24 mouse cellular contexts compared by ENCODE assay signal in the genomic region with DNA sequence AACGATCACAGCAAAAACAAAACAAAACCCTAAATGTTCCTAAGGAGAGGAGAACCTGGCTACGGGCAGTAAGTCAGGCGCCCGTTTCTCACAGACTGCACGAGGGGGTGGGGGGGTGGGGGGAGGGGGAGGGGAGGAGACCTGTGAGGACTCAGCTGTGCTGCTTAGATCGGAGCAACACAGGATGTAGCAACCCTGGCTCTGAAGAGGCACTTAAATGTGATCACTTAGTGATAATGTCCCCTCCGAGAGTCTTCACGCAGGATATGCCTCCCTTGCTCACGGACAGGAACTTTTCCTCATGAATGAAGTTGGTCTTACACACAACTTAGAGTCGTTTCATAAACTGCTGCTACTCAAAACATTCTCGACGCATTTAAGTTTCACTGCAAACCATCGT. TPM values are rescaled to one million over a fixed set of nuclear protein-coding genes. Genes with fewer than 3 reads are reported as not detected.
DNase-seq lines count a peak whose midpoint lies in the region; ATAC-seq lines count a peak whose summit lies in the region.
"Had no signal": no experiment of that assay in that cellular context is flagged by ENCODE, and none has a peak within 500 bp of the region (broad histone marks: within the 10 kb centered on the region; RNA-seq: fewer than 3 reads in every experiment).

No protein-coding gene starts in this region.

- ATAC-seq in activated CD4-positive, CD25-positive, alpha-beta regulatory T cell, adult 4 months = peak; percentile 72
- ATAC-seq in forebrain, embryonic 16.5 days = no peak
- ATAC-seq: forebrain, embryonic 14.5 days; hindbrain, postnatal 0 days; intestine, postnatal 0 days had no signal

- H3K27ac ChIP-seq in forebrain, embryonic 16.5 days (ENCODE audit: low read length) = no peak overlapping the region
- H3K27ac ChIP-seq: embryonic facial prominence, embryonic 12.5 days; embryonic facial prominence, embryonic 15.5 days; heart, embryonic 15.5 days; hindbrain, embryonic 14.5 days; hindbrain, postnatal 0 days had no signal

- H3K27me3 ChIP-seq in forebrain, embryonic 16.5 days (replicated peaks; ENCODE audit: control insufficient read depth, insufficient read depth, low read length) = no peaks in the 10 kb centered on the region
- H3K27me3 ChIP-seq: embryonic facial prominence, embryonic 12.5 days; embryonic facial prominence, embryonic 15.5 days; heart, embryonic 12.5 days; heart, embryonic 15.5 days had no signal

- DNase-seq in heart, adult 11 months = peak; percentile 11
- no peak for DNase-seq in heart, postnatal 4 days
- DNase-seq in thymus, postnatal 4 days = peak; percentile 20
- DNase-seq in thymus, postnatal 14 days = no peak
- DNase-seq in naive thymus-derived CD4-positive, alpha-beta T cell, adult 2 months (ENCODE audit: low read depth) = peak; percentile 35
- DNase-seq in cerebellum, adult 18-20 months = no peak
- DNase-seq: adrenal gland, adult 2 months; adrenal gland, postnatal 14 days; cerebellum, adult 11 months; cerebellum, adult 8-10 months; cerebellum, postnatal 10 days; heart, adult 18-20 months; heart, postnatal 10 days; heart, postnatal 36 days had no signal

- H3K4me3 ChIP-seq in forebrain, embryonic 16.5 days (replicated peaks; ENCODE audit: low read length) = no peak overlapping the region
- H3K4me3 ChIP-seq: embryonic facial prominence, embryonic 12.5 days; embryonic facial prominence, embryonic 15.5 days; heart, embryonic 12.5 days; heart, embryonic 15.5 days had no signal

- no peaks in the 10 kb centered on the region for H3K4me1 ChIP-seq in forebrain, embryonic 16.5 days (replicated peaks; ENCODE audit: control insufficient read depth, insufficient read depth, low read length)
- H3K4me1 ChIP-seq: embryonic facial prominence, embryonic 12.5 days; embryonic facial prominence, embryonic 15.5 days; heart, embryonic 15.5 days had no signal

- H3K4me2 ChIP-seq in forebrain, embryonic 16.5 days (ENCODE audit: low read length) = no peak overlapping the region
- H3K4me2 ChIP-seq: embryonic facial prominence, embryonic 12.5 days; embryonic facial prominence, embryonic 15.5 days; heart, embryonic 12.5 days; heart, embryonic 15.5 days; hindbrain, embryonic 14.5 days had no signal

- H3K9ac ChIP-seq in forebrain, embryonic 16.5 days (replicated peaks; ENCODE audit: low read depth, low read length) = no peak overlapping the region
- H3K9ac ChIP-seq: embryonic facial prominence, embryonic 12.5 days; embryonic facial prominence, embryonic 15.5 days; heart, embryonic 12.5 days; heart, embryonic 15.5 days; hindbrain, embryonic 14.5 days had no signal

- 84% methylated on average over 11 of the region's 13 CpGs for WGBS in forebrain, embryonic 16.5 days

- H3K36me3 ChIP-seq in forebrain, embryonic 16.5 days (ENCODE audit: control insufficient read depth, insufficient read depth) = peaks cover 23% of the 10 kb centered on the region
- H3K36me3 ChIP-seq: embryonic facial prominence, embryonic 12.5 days; heart, embryonic 12.5 days; heart, embryonic 15.5 days had no signal

- no peaks in the 10 kb centered on the region for H3K9me3 ChIP-seq in forebrain, embryonic 16.5 days (ENCODE audit: control insufficient read depth, low read length)
- H3K9me3 ChIP-seq: embryonic facial prominence, embryonic 12.5 days; embryonic facial prominence, embryonic 15.5 days; heart, embryonic 12.5 days; heart, embryonic 15.5 days had no signal

RNA-seq across cellular contexts. Expression of a gene that starts 16.1 kb away (rescaled TPM):
- 1 to 10 TPM; 3.0 to 3.6 TPM for total RNA-seq in heart, postnatal 4 days (2021)
- polyA plus RNA-seq in activated CD4-positive, CD25-positive, alpha-beta regulatory T cell, adult 4 months (2017; shearing (Covaris generic)) = 1 to 10 TPM; 1.5 to 2.0 TPM
- 20.4 and 23.3 TPM in 2 replicates for polyA plus RNA-seq in forebrain, embryonic 16.5 days (2015; fragmentation: Nextera tagmentation; extraction: Ambion mirVana)

Comparison
In these comparisons a context has a peak if more than half of its experiments do, and no peak if none do; other contexts are left out.
1. DNase-seq: peak in heart, adult 11 months (single experiment), thymus, postnatal 4 days (single experiment) and naive thymus-derived CD4-positive, alpha-beta T cell, adult 2 months (single experiment); none in heart, postnatal 4 days (single experiment), thymus, postnatal 14 days (single experiment) and cerebellum, adult 18-20 months (0 of 2).